Mouse (Mus musculus) erythroblast, embryonic 14.5 days (primary cell): ENCODE measurements around the gene Sec16b.

Experiments
- GATA1 ChIP-seq: IDR thresholded peaks from 2 replicates; pipeline ENCODE4 v1.6.1; 2012; ENCODE audit warnings: low read length, inconsistent platforms, mixed read lengths
- TAL1 ChIP-seq: IDR thresholded peaks from 3 replicates; pipeline ENCODE4 v1.6.1; 2012; ENCODE audit warnings: low read length, inconsistent platforms, mixed read lengths

- TF ChIP-seq GATA1 (no peak), TAL1 (no peak)
These were observed 29.0 kb downstream of the Sec16b start for GRCm38 (mm10) chr1:157535571-157535970.
